Mouse (Mus musculus): ENCODE results near the gene A130010J15Rik. TPM values are rescaled to one million over a fixed set of nuclear protein-coding genes. Genes with fewer than 3 reads are reported as not detected.

The A130010J15Rik gene
- polyA plus RNA-seq, 1 experiment from 2014 or later = 16.5 TPM

- Histone ChIP-seq H3K27ac (peak overlapping the region; percentile 43; the same call in 1 of the 2 replicates), H3K9ac (no peak overlapping the region), H3K9me3 (no peaks in the 10 kb centered on the region), H3K4me3 (no peak overlapping the region), H3K36me3 (no peaks in the 10 kb centered on the region), H3K4me1 (peaks cover 35% of the 10 kb centered on the region), H3K4me2 (no peak overlapping the region), H3K27me3 (peaks cover 20% of the 10 kb centered on the region)
- ATAC-seq (ENCODE audit: insufficient number of reproducible peaks, low FRiP score, low TSS enrichment, low read depth) = no peak
- 63% methylated on average over 8 of the region's 8 CpGs for WGBS
Observed at GRCm38 (mm10) chr1:193157111-193157492, 10.7 kb upstream of the A130010J15Rik start.

- ATAC-seq (ENCODE audit: insufficient number of reproducible peaks, low FRiP score, low TSS enrichment, low read depth) = no peak
- no peak overlapping the region for H3K4me2 ChIP-seq
- 24% methylated on average over 3 of the region's 3 CpGs for WGBS
Observed at GRCm38 (mm10) chr1:193159163-193159562, 8.7 kb upstream of the A130010J15Rik start.

GRCm38 (mm10) chr1:193159613-193160012, 8.2 kb upstream of the A130010J15Rik start:
- Histone ChIP-seq H3K9ac (no peak overlapping the region), H3K4me1 (peaks cover 21% of the 10 kb centered on the region), H3K9me3 (no peaks in the 10 kb centered on the region), H3K4me2 (no peak overlapping the region), H3K4me3 (no peak overlapping the region), H3K27me3 (peaks cover 3% of the 10 kb centered on the region; the same call in 1 of the 2 replicates), H3K36me3 (no peaks in the 10 kb centered on the region), H3K27ac (no peak overlapping the region)
- ATAC-seq (ENCODE audit: insufficient number of reproducible peaks, low FRiP score, low TSS enrichment, low read depth) = no peak
- 72% methylated on average over 1 of the region's 1 CpGs for WGBS

More at GRCm38 (mm10) chr1:193159163-193159562, 8.7 kb upstream of the A130010J15Rik start:
- no peaks in the 10 kb centered on the region for H3K36me3 ChIP-seq
- H3K4me1 ChIP-seq = peaks cover 21% of the 10 kb centered on the region
- no peak overlapping the region for H3K27ac ChIP-seq
- no peaks in the 10 kb centered on the region for H3K9me3 ChIP-seq
- no peak overlapping the region for H3K4me3 ChIP-seq
- no peak overlapping the region for H3K9ac ChIP-seq
- H3K27me3 ChIP-seq = peaks cover 7% of the 10 kb centered on the region

DNA sequence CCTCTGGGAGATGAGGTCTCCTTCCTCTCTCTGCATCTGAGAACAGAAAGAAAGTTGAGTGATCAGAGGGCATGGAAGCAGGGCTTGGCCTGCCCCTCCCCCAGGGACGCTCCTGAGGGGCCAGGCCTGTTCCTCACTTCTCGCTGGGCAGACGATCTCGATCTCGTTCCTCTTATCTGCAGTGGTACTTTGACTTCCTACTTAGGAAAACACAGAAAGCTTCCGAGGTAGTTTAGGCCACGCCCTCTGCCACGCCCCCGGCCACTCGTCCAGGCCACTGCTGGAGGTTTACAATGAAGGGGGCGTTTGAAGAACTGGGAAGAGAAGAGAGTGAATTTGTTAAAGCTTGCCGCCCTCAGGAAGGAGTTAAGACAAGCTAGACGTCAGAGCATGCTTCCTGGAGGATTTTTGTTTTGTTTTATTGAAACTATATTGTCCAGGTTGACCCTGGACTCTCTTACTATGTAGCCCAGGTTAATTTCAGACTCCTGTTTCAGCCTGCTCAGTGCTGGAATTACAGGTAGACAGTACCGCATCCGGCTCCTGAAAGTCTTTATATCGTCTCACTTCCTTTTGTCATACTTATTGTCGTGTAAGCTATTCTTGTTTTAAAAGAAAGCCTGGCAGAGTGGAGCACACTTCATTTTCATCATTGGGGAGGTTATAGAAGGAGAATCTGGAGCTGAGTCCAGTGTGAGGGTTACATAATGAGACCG, 7.4 kb upstream of the A130010J15Rik start:
- Histone ChIP-seq H3K27me3 (no peaks in the 10 kb centered on the region), H3K9me3 (no peaks in the 10 kb centered on the region), H3K36me3 (no peaks in the 10 kb centered on the region), H3K9ac (no peak overlapping the region), H3K27ac (no peak overlapping the region), H3K4me2 (peak overlapping the region; percentile 40), H3K4me3 (peak overlapping the region; percentile 10; the same call in 1 of the 2 replicates), H3K4me1 (peaks cover 21% of the 10 kb centered on the region)
- ATAC-seq (ENCODE audit: insufficient number of reproducible peaks, low FRiP score, low TSS enrichment, low read depth) = no peak
- WGBS = 20% methylated on average over 18 of the region's 18 CpGs

- Histone ChIP-seq H3K36me3 (no peaks in the 10 kb centered on the region), H3K4me1 (peaks cover 18% of the 10 kb centered on the region), H3K27ac (no peak overlapping the region), H3K9ac (no peak overlapping the region), H3K9me3 (no peaks in the 10 kb centered on the region), H3K27me3 (no peaks in the 10 kb centered on the region), H3K4me3 (no peak overlapping the region), H3K4me2 (no peak overlapping the region)
- ATAC-seq (ENCODE audit: insufficient number of reproducible peaks, low FRiP score, low TSS enrichment, low read depth) = no peak
- 79% methylated on average over 7 of the region's 7 CpGs for WGBS
Observed at GRCm38 (mm10) chr1:193169228-193169627, 1.4 kb downstream of the A130010J15Rik start.

DNA sequence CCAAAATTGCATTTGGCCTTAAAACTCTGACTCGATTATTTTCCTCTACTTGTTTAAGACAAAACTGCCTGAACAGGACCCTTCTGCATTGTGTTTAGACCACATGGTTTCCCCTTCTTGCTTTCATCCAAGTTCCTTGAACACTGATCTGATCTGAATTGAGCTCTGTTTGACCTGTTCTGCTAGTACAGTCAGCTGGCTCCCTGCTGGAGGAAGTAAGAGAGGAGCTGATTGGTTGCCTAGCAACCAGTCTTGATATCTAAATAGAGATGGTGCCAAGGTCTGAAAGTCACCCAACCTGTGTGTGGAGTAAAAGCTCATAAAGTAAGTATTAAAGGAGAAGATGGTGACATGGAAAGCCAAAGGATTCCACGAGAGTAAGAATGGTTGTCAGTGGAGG, 2.0 kb downstream of the A130010J15Rik start:
- no peak overlapping the region for H3K4me3 ChIP-seq
- no peaks in the 10 kb centered on the region for H3K27me3 ChIP-seq
- no peak overlapping the region for H3K4me2 ChIP-seq
- no peaks in the 10 kb centered on the region for H3K36me3 ChIP-seq
- WGBS = 54% methylated on average over 2 of the region's 2 CpGs
- no peak overlapping the region for H3K9ac ChIP-seq
- no peak for ATAC-seq (ENCODE audit: insufficient number of reproducible peaks, low FRiP score, low TSS enrichment, low read depth)
- H3K27ac ChIP-seq = no peak overlapping the region
- H3K9me3 ChIP-seq = no peaks in the 10 kb centered on the region
- peaks cover 25% of the 10 kb centered on the region for H3K4me1 ChIP-seq

DNA sequence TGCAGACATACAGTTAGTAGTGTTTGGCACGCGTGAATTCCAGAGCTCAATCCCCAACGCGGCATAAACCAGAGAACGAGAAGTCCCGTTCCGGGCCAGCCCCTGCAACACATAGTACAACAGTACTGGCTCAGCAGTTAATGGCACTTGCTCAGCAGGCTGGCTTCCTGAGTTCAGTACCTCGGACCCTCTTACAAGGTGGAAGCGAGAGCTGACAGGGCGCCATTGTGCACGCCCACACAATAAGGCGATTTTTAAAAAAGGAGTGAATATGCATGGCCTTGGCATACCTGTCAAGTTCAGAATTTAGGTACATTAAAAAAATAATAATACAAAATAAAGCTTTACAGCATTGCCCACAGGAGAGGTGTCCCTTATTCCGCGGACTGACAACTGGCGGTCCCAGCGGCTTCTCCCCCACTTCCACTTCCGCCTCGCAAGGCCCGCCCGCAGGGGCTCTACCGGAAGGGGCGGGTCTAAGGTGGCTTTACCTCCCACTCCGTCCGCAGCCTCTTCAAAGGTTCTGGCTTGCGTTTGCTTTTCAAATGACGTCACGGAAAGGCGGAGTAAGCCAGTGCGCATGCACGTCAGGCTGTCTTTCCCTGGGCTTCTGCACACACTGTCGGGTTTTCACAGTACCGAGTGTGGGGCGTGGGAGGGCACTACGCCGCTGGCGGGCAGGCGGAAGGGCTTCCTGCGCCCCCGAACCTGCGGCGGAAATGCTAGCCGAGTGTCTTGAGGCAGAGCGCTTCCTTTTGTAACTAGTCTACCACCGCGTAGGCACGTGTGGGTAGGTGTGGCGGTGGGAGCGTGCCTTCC, 5.4 kb downstream of the A130010J15Rik start:
- H3K9ac ChIP-seq = peak overlapping the region; percentile 64
- H3K4me1 ChIP-seq = peaks cover 26% of the 10 kb centered on the region
- peak; percentile 98 for ATAC-seq (ENCODE audit: insufficient number of reproducible peaks, low FRiP score, low TSS enrichment, low read depth)
- H3K9me3 ChIP-seq = no peaks in the 10 kb centered on the region
- WGBS = under 1% methylated on average over 48 of the region's 48 CpGs
- no peaks in the 10 kb centered on the region for H3K27me3 ChIP-seq
- H3K27ac ChIP-seq = peak overlapping the region; percentile 83
- peak overlapping the region; percentile 62 for H3K4me2 ChIP-seq
- H3K36me3 ChIP-seq = no peaks in the 10 kb centered on the region
- peak overlapping the region; percentile 70 for H3K4me3 ChIP-seq

- no peak for ATAC-seq (ENCODE audit: insufficient number of reproducible peaks, low FRiP score, low TSS enrichment, low read depth)
- no peaks in the 10 kb centered on the region for H3K9me3 ChIP-seq
- WGBS = 18% methylated on average over 9 of the region's 9 CpGs
Observed at GRCm38 (mm10) chr1:193173810-193174129, 5.9 kb downstream of the A130010J15Rik start.

DNA sequence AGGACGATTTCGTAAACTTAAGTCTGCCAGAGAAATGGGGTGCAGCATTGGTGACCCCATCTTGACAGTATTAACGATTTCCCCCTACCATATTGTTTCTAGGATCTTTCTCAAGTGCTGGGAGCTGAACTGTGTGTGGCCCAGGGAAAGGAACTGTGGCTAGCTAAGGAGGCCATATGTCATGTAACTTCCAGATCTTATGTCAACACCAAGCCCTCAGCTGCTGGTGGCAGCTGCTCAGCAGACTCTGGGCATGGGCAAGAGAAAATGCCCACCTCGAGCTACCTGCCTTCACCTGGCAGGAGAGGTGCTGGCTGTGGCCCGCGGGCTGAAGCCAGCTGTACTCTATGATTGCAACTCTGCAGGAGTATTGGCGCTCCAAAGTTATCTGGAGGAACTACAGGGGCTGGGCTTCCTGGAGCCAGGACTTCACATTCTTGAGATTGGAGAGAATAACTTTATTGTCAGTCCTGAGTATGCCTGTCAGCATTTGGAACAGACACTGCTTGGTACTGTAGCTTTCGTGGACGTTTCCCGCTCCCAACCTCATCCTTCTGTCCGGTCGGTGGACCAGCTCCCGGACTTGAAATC, 6.4 kb downstream of the A130010J15Rik start:
- H3K27ac ChIP-seq = peak overlapping the region; percentile 83
- no peaks in the 10 kb centered on the region for H3K27me3 ChIP-seq
- H3K9me3 ChIP-seq = no peaks in the 10 kb centered on the region
- no peaks in the 10 kb centered on the region for H3K36me3 ChIP-seq
- peak overlapping the region; percentile 70 for H3K4me3 ChIP-seq
- 90% methylated on average over 13 of the region's 13 CpGs for WGBS
- ATAC-seq (ENCODE audit: insufficient number of reproducible peaks, low FRiP score, low TSS enrichment, low read depth) = no peak
- peaks cover 26% of the 10 kb centered on the region for H3K4me1 ChIP-seq
- no peak overlapping the region for H3K9ac ChIP-seq
- H3K4me2 ChIP-seq = peak overlapping the region; percentile 62

More at GRCm38 (mm10) chr1:193173810-193174129, 5.9 kb downstream of the A130010J15Rik start:
- H3K4me1 ChIP-seq = peaks cover 26% of the 10 kb centered on the region
- no peaks in the 10 kb centered on the region for H3K36me3 ChIP-seq
- peak overlapping the region; percentile 64 for H3K9ac ChIP-seq
- H3K4me3 ChIP-seq = peak overlapping the region; percentile 70
- H3K27me3 ChIP-seq = no peaks in the 10 kb centered on the region
- H3K27ac ChIP-seq = peak overlapping the region; percentile 83
- H3K4me2 ChIP-seq = peak overlapping the region; percentile 62

DNA sequence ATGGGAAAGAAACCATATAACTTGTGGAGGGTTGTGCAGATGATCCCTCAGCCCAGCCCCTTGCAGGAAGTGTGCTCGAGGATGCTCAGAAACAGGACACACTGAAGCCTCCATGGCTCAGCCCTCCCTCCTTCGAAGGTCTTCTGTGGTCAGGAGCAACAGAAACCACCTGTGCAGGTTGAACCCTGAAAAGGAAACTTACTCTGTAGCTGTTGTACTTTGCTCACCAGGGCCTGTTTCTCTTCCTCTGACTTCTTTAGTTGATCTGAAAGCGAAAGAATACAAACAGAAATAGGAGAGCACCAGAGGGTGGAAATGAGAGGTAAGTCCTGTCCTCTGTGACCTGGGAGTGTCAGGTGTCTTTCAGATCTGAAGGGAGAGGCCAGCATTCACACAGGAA, 13.3 kb downstream of the A130010J15Rik start:
- H3K4me1 ChIP-seq = no peaks in the 10 kb centered on the region
- 73% methylated on average over 3 of the region's 3 CpGs for WGBS
- no peak overlapping the region for H3K4me2 ChIP-seq
- no peak for ATAC-seq (ENCODE audit: insufficient number of reproducible peaks, low FRiP score, low TSS enrichment, low read depth)
- H3K27ac ChIP-seq = no peak overlapping the region
- no peaks in the 10 kb centered on the region for H3K9me3 ChIP-seq
- H3K36me3 ChIP-seq = no peaks in the 10 kb centered on the region
- no peak overlapping the region for H3K9ac ChIP-seq
- no peak overlapping the region for H3K4me3 ChIP-seq
- no peaks in the 10 kb centered on the region for H3K27me3 ChIP-seq

- WGBS = 56% methylated on average over 6 of the region's 6 CpGs
- no peak for ATAC-seq (ENCODE audit: insufficient number of reproducible peaks, low FRiP score, low TSS enrichment, low read depth)
Observed at GRCm38 (mm10) chr1:193188257-193188656, 20.4 kb downstream of the A130010J15Rik start.

DNA sequence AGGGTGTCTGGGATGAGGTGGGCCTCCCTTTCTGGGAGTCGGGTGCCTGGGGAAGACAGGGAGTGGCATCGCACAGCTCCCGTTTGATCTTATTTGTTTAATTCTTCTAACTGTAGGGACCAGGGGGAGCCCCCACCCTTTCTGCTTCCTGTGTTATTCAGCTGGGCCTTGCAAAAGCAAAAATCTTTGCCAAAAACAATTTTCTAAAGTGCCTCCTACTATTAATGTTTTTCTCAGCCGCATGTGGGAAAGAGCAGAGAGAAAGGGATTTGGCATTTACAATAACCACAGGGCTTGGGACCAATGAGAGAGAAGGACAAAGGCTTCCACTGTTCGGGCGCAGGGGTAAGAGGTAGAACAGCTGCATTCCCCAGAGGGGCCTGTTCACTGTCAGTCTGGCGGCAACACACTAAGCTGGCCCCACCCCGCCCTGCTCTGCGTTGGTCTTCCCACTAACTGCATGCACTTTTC, 21.3 kb downstream of the A130010J15Rik start:
- H3K27ac ChIP-seq = peak overlapping the region; percentile 92
- H3K4me3 ChIP-seq = no peak overlapping the region
- peaks cover 40% of the 10 kb centered on the region for H3K4me1 ChIP-seq
- H3K4me2 ChIP-seq = peak overlapping the region; percentile 25
- peak; percentile 87 for ATAC-seq (ENCODE audit: insufficient number of reproducible peaks, low FRiP score, low TSS enrichment, low read depth)
- no peaks in the 10 kb centered on the region for H3K36me3 ChIP-seq
- 7% methylated on average over 9 of the region's 9 CpGs for WGBS
- no peaks in the 10 kb centered on the region for H3K9me3 ChIP-seq
- H3K9ac ChIP-seq = no peak overlapping the region
- no peaks in the 10 kb centered on the region for H3K27me3 ChIP-seq

More at GRCm38 (mm10) chr1:193188257-193188656, 20.4 kb downstream of the A130010J15Rik start:
- no peak overlapping the region for H3K4me2 ChIP-seq
- no peaks in the 10 kb centered on the region for H3K36me3 ChIP-seq
- H3K27ac ChIP-seq = peak overlapping the region; percentile 92
- no peaks in the 10 kb centered on the region for H3K9me3 ChIP-seq
- peaks cover 40% of the 10 kb centered on the region for H3K4me1 ChIP-seq
- no peak overlapping the region for H3K4me3 ChIP-seq
- H3K9ac ChIP-seq = no peak overlapping the region
- no peaks in the 10 kb centered on the region for H3K27me3 ChIP-seq

Data from limb, embryonic 15.5 days (tissue).